Mouse (Mus musculus): ENCODE data around the gene Sp1. TPM values are rescaled to one million over a fixed set of nuclear protein-coding genes. Genes with fewer than 3 reads are reported as not detected.

The Sp1 gene
- total RNA-seq, 2 experiments from 2014 or later, result 15.9 to 20.9 TPM

DNA sequence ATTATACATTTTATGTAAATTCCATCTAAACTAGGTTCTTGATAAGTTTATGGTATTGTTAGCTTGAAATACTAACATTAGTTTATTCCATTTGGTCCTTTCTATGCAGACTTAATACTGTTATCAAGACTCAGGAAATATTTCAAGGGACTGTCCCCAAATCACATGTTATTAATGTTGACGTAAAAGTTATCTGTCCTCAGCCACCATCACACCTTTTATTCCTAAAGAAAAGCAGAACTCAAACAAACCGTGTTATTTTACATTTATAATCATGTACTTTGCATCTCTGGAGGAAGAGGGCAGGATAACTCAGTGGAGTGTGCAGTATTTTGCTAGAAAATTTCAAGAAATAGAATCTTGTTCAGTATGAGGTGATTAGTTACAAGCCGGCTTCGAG is 27.2 kb downstream of the Sp1 start:
- no peak for DNase-seq

DNA sequence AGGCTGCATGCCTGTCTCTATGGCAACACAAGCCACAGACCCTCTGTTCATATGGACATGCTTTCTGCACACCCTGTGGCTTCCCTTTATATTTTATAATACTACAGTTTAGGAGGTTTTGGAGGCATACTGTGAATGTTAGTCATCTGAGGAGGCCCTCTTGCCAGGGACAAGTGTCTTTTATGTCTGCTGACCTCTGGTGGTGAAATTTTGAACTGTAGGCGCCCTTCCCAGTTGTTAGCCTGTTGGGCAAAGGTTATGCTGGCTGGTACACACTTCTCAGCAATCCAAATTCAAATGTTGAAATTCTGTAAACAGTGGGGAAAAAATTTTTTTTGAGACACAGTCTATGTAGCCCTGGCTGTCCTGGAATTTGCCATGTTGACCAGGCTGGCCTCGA is 36.5 kb downstream of the Sp1 start:
- peak; percentile 64 for DNase-seq

DNA sequence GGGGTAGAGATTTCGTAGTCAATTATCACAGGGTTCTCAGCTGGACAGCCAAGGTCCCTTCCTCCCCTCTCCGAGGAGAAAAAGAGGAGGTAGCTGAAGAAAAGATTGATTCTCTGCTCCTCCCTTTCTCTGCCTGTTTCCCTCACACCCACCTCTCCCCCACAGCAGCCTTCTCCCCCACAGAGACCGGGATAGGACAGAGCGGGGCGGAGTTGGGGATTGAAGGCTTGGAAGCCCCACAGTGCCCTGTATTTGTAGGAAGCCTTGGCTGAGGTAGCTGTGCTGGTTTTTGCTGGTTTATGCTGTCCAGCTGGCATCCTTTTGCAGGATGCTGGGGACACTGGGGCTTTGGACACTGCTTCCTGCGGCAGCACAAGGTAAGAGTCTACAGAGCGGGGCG is 39.2 kb downstream of the Sp1 start, which contains the start of gene Amhr2:
Amhr2 (plus strand) TSS at position 222 of the 400 bp plus-strand sequence.
- DNase-seq, result no peak

DNA sequence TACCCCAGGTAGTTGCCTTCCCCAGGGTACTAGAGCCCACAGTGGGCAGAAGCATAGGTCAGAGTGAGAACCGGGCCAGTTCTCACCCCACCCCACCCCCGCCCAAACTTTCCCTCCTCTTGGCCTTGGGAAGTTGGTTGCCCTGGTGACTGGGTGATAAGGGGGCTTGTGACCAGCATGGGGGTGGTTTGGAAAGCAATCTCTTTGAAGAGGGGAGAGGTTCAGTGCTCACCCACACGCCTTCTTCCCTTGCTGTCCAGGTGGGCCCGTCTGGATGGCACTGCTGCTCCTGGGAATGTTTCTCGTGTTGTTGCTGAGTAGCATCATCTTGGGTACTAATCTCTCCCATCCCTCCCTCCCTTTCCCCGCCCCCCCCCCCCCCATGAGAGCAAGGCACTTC is 40.5 kb downstream of the Sp1 start:
- no peak for DNase-seq

DNA sequence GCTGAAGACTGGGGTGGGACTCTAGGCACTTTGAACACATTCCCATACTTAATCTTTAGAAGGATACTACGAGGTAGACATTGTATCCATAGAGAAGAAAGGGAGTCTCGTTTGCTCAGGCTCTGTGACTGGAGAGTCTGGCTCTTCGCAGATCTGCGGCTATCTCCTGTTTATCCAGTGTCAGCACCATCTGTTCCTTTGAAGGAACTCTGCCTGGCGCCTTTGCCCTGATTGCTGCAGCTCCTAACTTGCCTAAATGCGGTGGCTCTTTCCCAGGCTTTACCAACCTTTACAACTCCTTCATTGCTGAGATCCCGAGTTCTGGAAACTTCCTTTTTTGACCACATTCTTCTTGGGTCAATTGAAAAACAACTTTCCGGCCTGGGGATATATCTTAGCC is 43.4 kb downstream of the Sp1 start:
- DNase-seq, result no peak

DNA sequence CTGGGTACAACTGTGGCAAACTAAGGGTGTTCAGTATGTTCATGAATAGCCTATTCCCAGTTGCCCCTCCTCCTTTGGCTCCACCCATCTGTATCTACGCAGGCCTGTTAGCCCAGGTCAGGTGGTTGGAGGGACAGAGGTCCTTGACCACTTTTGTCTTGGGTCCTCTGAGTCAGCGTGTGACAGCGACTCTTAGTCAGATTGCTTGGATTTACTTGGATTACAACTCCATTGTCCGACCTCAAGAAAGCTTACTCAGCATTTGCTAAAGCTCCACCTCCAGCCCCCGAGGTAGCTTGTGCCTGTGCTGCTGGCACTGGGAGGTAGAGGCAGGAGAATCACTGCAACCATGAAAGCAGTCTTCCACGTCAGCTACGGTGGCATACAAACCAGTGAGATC is 45.0 kb downstream of the Sp1 start:
- DNase-seq, result no peak

DNA sequence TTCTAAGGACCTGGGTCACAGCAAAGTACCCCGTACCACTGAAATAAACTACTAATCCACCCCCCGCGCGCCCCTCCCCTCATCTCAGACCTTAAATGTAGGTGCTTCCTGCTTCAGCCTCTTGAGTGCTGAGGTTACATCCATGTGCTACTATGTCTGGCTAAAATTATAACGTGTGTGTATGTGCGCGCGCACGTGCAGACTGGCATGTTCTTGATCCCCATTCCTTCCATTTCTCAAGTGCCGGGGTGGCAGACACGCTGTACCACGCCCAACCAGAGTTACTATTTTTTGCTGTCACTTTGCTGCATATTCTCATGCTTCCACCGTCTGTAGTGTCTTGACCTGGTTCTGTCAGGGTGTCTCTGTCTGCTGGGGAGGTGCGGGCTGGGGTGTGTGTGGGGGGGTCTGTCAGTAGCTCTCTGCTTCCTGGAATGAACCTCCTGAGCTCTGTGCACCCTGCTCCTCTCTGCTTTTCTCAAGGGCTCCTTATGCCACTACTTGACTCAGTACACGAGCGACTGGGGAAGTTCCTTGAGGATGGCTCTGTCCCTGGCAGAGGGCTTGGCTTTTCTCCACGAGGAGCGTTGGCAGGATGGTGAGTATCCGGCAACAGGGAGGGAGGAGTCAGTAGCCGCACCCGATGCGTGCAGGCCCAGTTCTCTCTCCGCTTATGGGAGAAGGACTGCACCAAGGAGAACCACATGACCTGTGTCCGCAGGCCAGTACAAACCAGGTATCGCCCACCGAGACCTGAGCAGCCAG is 45.9 kb downstream of the Sp1 start:
- peak; percentile 42 for DNase-seq

DNA sequence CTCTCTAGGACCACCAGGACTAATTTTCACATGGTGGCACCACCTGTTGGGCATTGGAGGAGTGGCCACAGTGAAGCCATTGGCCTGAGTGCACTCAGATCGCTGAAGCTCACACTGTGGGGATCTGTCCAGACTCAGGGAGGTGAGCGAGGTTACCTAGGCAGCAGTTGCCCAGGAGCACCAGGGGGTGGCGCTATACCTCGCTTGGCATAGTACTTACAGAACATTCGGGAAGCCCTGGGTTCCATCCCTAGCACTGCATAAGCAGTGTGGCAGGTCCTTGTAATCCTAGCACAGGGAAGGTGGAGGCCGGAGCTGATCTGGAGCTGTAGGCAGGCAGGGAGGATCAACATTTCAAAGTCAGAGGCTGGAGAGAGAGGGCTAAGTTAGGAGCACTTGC is 50.0 kb downstream of the Sp1 start:
- no peak for DNase-seq

DNA sequence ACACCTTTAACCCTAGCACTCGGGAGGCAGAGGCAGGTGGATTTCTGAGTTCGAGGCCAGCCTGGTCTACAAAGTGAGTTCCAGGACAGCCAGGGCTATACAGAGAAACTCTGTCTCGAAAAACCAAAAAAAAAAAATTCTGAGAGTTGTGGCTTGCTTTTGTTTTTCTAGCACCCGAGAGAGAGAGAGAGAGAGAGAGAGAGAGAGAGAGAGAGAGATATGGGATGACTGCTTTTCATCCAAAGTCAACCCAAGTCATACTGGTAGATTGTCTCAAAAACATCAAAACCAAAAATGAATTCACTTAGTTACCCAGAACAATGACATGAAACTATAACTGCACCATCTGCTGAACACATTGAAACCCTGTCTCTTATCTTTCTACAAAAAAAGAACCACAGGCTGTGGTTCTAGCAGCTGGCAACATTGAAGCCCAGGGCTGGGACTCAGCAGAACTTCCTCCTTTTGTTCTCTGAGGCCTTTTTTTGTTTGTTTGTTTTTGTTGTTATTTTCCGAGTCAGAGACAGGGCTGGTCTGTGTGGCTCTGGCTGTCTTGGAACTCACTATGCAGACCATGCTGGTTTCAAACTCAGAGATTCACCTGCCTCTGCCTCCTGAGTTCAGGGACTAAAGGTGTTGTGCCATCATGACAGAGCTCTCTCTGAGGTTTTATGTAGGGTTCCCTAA is 52.2 kb downstream of the Sp1 start:
- DNase-seq, result no peak

DNA sequence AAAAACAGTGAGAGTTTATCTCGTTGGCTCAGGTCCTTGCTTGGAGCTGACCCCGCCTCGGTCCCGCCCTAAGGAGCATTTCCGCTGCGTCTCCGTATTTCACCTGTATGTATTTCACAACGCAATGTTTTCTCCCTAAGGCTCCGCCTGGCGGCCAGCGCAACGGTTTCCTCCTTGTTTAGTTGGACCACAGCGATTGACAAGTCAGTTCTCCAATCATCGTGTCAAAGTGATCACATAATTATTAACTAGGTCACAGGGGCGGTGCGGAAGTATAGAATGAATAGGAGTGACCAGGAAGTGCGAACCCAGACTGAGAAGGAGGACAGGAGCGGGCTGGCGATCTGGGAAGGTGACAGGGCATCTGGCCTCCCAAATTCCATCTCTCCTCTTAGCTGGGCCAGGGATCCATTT is 53.0 kb downstream of the Sp1 start, which contains the start of gene Prr13:
Prr13 (plus strand) TSS at position 125 of the 414 bp plus-strand sequence.
- DNase-seq, result peak; percentile 82

DNA sequence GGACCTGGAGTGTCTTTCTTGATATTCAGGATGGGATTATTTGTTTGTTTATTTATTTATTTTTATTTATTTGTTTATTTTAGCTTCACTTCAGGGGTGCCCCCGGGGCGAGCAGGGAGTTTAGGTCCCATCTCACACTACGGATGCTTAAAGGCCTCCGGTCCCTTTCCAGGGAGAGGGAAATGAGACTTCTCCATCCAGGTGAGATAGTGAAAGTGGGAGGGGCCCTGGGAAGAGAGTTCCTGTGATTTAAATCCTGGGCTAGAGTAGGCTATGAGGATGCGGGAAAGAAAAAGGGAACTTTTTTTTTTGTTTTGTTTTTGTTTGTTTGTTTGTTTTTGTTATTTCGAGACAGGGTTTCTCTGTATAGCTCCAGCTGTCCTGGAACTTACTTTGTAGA is 53.4 kb downstream of the Sp1 start:
- no peak for DNase-seq

DNA sequence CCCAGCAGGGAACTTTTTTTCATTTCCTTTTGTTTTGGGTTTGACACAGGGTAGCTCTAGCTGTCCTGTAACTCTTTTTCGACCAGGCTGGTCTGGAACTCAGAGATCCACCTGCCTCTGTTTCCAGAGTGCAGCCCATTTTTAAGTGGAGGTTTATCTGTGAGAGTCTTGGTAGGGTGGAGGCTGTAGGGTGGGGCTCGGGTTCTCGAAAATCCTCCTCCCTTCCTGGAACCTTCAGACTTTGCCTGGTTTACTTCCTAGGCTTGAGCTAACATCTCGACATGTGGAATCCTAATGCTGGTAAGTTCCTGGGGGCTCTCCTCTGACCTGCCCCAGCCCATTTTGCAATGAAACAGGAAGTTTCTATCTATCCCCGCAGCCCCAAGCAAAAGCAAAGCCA is 53.9 kb downstream of the Sp1 start:
- no peak for DNase-seq

DNA sequence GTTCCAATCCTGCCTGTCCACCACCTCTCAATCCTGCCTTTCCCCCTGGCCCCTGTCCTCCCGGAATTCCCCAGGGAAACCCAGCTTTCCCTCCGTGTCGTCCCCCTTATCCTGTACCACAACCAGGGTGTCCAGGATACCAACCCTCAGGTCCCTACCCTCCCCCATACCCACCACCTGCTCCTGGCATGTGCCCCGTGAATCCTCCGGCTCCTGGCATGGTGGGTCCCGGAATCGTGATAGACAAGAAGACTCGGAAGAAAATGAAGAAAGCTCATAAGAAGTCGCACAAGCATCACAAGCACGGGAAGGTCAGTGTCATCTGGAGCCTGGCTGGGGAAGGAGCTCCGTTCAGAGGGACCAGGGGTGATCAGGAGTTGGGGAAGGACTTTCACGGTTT is 54.5 kb downstream of the Sp1 start:
- DNase-seq, result no peak

DNA sequence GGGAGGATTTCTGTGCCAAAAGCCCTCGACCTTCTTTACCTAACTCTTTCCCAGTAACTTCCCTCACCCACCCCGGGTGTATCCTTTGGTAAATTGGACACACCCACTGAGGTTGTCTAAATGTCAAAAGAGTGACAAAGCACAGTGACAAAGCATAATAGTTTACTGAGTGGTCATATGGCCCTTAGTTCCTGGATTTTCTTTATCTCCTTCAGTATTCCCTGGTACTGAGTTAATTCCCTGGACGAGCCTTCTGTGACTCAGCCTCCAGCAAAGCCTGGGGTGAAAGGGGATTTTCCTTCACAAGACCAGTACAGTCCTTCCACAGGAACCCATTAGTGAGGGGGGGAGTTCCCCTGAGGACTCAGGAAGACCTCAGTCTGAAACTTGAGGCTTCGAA is 55.0 kb downstream of the Sp1 start:
- DNase-seq, result no peak

DNA sequence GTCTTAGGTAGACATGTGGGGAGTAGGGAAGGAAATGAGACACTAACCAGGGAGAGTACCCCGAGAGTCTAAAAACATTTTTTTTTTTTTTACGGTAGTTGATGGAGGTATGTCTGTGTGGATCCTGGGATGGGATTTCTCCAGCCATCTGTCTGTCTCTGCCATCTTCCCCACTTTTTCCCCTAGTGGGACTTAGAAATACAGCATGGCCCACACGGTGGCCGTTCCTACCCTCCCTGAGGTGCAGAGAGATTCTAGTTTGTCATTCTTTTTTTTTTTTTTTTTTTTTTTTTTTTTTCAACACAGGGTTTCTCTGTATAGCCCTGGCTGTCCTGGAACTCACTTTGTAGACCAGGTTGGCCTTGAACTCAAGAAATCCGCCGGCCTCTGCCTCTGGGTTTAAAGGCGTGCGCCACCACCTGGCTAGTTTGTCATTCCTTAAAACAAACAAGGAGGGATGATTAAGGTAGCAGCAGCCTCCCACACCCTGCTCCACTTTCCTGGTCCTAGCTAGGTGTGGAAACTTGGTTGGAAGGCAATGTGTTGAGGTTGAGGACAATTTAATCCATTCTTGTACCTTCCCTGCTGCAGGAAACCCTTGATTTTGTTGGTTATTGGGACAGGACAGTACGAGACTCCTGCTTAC is 55.6 kb downstream of the Sp1 start:
- no peak for DNase-seq

DNA sequence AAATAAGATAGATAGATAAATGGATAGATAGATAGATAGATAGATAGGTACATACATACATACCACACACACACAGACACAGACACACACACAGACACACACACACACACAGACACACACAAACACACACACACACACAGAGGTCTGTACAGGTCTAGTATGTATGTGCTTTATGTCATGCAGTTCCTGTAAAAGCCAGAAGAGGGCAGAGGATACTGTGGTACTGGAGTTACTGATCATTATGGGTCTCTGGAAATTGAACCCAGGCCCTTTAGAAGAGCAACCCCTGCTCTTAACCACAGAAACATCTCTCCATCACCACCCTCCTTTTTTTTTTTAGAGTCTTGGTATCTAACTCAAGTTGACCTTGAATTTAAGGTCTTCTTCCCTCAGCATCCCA is 57.7 kb downstream of the Sp1 start:
- no peak for DNase-seq

DNA sequence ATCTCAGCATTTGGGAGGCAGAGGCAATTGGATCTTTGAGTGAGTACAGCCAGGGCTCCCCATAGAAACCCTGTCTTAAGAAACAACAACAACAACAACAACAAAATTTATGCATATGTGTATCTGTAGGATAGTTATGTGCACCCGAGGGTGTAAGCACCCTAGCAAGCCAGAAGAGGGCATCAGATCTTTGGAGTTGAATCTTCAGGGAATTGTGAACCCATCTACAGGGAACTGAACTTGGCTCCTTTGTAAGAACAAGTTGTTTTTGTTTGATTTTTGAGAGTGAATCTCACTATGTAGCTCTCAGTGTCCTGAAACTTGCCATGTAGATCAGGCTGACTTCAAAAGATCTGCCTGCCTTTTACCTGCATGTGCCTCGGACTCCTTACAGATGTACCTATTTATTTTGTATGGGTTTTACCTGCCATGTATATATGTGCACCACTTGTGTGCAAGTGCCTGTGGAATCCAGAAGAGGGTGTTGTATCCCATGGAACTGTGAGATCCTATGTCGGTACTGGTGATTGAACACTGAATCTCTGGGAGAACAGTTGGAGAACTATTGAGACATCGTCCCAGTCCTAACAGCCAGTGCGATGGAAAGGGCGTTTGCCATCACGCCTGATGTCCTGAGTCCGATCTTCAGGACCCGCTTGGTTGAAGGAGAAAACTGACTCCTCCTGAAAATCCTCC is 62.9 kb downstream of the Sp1 start:
- no peak for DNase-seq

DNA sequence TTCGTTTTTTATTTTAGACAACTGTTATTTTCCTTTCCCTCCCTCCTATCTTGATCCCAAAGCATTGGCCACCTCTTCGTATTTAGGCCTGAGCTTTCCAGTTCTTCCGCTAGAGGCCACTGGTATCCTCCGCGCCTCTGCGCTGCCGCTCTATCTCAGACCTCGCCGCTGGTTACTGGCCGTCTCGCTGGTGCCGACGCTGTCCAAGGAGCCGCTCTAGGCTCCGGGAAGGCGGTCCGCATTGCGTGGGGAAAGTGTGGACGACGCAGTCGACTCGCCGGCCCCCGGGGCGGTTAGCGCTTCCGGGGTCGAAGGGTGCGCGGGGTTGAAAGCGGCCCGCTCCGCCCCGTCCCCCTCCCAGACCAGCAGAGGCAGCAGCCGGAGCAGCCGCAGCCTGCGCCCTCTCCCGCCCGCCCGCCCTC is 64.3 kb downstream of the Sp1 start, which contains the start of gene Pcbp2:
Pcbp2 (plus strand) TSS at position 357 of the 422 bp plus-strand sequence.
- peak; percentile 98 for DNase-seq

DNA sequence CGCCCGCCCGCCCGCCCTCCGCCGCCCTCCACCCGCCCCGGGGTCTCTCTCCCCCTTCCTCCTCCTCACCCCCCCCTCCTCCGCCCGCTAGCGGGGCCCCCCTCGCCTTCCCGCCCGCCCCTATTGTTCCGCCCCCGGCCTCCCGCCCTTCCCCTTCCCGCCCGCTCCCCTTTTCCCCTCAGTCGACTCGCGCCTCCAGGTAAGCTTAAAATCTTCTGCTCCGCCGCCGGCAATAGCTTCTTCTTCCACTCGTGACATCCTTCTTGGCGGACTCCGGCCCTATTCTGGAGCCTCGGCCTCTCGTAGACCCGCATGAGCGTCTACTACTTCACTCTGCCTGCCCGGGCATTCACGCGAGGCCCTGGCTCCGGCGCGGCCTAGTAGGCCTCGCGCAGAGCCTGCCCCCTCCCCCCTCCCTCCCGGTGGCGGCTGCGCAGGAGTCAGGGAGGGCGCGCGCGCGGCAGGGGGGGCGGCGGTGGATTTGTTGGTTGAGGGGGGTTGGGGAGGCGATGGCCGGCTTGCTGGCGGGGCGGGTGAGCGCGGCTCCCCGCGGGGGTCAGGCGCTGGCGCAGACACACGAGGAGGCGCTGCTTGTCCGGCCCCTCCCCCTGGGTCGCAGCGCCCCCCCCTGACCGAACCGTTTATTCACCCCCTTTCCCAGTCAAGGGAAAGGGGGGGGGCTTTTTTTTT is 64.8 kb downstream of the Sp1 start:
- peak; percentile 88 for DNase-seq

DNA sequence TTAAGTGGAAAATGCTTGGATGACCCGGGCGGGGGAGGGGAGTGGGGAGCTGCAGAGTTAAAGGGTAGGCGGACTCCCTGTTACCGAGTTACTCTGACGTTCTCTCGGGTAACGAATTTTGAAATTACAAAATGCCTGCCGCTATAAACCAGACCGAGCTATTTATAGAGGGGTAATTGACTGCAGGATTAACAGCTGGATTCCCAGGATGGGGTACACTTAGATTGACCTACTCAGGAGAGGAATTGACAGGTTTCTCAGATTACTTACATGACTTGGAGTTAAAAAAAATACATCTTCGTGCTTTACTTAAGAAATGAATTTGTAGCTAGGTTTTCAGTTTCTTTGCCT is 65.3 kb downstream of the Sp1 start:
- DNase-seq, result no peak

DNA sequence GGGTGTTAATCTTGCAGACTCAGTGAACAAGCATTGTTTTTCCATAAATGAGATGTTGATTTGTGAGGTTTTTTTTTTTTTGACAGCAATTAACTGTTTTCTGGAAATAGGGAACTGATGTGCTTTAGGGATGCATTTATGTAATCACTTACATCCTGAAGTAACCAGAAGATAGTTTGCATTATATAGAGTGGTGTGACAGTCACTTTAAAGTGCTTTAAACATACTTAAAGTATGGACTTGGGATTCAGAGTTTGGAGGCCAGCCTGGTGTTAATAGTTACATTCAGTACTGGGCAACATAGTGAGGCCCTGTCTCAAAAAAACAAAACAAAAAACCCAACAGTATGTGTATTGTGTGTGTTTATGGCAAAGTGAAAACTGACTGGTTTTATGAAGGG is 65.8 kb downstream of the Sp1 start:
- DNase-seq, result no peak

DNA sequence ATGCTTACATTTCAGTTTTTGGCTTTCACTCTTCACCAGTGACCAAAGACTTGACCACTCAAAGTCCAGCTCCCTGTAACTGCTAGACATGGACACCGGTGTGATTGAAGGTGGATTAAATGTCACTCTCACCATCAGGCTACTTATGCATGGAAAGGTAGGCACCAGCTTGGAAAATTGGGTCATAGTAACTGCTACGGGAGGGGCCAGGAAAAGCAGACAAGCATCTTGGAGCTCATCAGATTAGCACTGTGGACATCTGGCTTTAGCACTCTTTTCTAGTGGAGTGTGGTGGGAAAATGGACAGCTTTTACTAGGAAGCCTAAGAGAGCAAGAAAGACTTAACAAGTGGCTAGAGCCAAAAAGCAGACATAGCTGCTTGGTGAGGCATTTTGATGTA is 67.3 kb downstream of the Sp1 start:
- DNase-seq, result no peak

Measured in gastrocnemius, postnatal 25 days (tissue).